Mouse (Mus musculus) lung, adult 2 months (tissue): ENCODE measurements around the gene Eml6. TPM values are rescaled to one million over a fixed set of nuclear protein-coding genes. Genes with fewer than 3 reads are reported as not detected.
"Not testable (repeated sequence)": the region's sequence is repeated elsewhere in the genome, so short reads cannot be mapped to it uniquely, and the experiment has no call there.

ENCODE experiments used
- DNase-seq: peaks from one replicate; pipeline ENCODE4 v3.0.0; 2022
- H3K4me1 ChIP-seq: fragments of 200-500 bp; 2 replicates; pipeline ENCODE4 v1.6.1; 2011; ENCODE audit warnings: low read length; ENCODE audit not compliant: control insufficient read depth, insufficient read depth
- H3K4me3 ChIP-seq: fragments of 200-500 bp; replicated peaks from 2 replicates; pipeline ENCODE3; 2011; ENCODE audit warnings: low read depth, mild to moderate bottlenecking, control low read depth, low read length; ENCODE audit errors: extremely low read depth
- CTCF ChIP-seq: fragments of 200-500 bp; IDR thresholded peaks from 2 replicates; pipeline ENCODE4 v1.5.1; 2011; ENCODE audit warnings: mild to moderate bottlenecking, low read length, control low read depth; ENCODE audit not compliant: insufficient read depth
- POLR2A ChIP-seq: fragments of 200-500 bp; IDR thresholded peaks from 2 replicates; pipeline ENCODE4 v1.6.1; 2011; ENCODE audit warnings: low read depth, mild to moderate bottlenecking, control low read depth, low read length, borderline replicate concordance; ENCODE audit errors: extremely low read depth
- WGBS: fragments of 180-500 bp; shearing (Covaris S2); methylation state at CpG from one replicate; pipeline ENCODE4 v1.1.7; 2018; 5-methylcytosine and 5-hydroxymethylcytosine counted together
- polyA plus RNA-seq: library from polyadenylated mRNA; depleted of rRNA; stranded (reverse); fragments of >200 nt; gene quantifications from 2 replicates; pipeline ENCODE4 v1.2.3, GENCODE M21; 2012

Eml6 gene
- polyA plus RNA-seq, 1 experiment = 4.3 TPM

DNA sequence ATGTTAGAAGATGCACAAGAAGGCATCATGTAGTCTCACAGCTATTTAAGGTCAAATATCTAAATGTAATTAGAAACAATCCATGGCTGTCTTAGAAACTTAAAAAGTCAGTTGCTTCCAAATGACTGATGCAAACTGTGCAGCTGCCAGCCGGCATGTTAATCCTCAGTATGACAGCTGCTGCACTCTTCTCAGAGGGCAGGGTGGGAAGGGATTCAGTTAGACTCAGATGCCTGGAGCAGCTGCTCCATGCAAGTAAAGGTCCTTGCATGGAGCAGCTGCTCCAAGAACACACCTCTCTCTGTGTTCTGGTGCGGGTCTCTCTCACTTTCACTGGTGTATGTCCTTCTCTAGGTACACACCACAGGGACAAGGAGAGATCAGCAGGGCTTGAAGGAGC, 251.5 kb downstream of the Eml6 start:
- H3K4me1 ChIP-seq = no peaks in the 10 kb centered on the region
- H3K4me3 ChIP-seq = no peak overlapping the region
- 56% methylated on average over 2 of the region's 2 CpGs for WGBS
- DNase-seq = no peak
- TF ChIP-seq CTCF = no peak
- no peak for TF ChIP-seq POLR2A

DNA sequence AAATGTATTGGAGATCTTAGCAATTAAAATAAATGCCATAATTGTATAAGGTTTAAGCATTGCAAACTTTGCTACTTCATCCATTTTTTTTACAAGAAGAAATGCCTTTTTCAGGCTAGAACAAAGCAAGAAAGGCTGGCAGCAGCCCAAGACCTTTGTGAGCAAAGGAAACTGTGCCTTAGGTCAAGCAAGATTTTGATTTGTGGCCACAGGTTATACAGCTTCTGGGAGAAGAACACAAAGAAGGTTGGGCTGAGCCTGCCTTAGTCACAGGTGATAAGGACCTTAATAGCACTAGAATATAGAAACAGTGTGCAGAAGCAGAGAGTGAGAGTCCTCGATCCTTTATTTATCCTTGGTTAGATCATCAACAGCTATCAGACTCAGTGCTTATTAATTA, 253.6 kb downstream of the Eml6 start:
- H3K4me1 ChIP-seq = no peaks in the 10 kb centered on the region
- 56% methylated on average over 1 of the region's 1 CpGs for WGBS
- no peak overlapping the region for H3K4me3 ChIP-seq
- TF ChIP-seq POLR2A = no peak
- TF ChIP-seq CTCF = no peak
- no peak for DNase-seq

GRCm38 (mm10) chr11:29770666-29771400, 255.0 kb downstream of the Eml6 start:
- WGBS = 52% methylated on average over 3 of the region's 3 CpGs
- H3K4me3 ChIP-seq = no peak overlapping the region
- no peak for DNase-seq
- no peak for TF ChIP-seq CTCF
- TF ChIP-seq POLR2A = no peak
- H3K4me1 ChIP-seq = no peaks in the 10 kb centered on the region

DNA sequence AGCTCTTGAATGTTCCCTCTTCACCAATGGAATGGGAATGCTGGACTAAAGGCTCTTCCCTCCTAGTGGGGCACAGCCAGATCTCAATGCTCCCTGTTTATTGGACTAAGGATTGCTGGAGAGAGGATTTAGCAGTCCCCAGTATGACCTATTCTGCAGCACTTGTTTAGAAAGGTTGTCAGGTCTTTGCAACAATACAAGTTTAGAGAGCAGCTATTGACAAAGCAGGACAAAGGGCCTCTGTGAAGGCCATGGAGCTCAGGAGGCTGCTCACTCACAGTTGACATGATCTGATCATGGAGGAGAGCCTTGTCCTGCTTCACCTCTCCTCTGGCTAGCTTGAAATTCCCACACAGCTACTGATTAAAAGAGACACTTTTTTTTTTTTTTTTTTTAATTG, 257.3 kb downstream of the Eml6 start:
- Histone ChIP-seq H3K4me1 (no peaks in the 10 kb centered on the region), H3K4me3 (no peak overlapping the region)
- DNase-seq = no peak
- no peak for TF ChIP-seq POLR2A
- no peak for TF ChIP-seq CTCF

DNA sequence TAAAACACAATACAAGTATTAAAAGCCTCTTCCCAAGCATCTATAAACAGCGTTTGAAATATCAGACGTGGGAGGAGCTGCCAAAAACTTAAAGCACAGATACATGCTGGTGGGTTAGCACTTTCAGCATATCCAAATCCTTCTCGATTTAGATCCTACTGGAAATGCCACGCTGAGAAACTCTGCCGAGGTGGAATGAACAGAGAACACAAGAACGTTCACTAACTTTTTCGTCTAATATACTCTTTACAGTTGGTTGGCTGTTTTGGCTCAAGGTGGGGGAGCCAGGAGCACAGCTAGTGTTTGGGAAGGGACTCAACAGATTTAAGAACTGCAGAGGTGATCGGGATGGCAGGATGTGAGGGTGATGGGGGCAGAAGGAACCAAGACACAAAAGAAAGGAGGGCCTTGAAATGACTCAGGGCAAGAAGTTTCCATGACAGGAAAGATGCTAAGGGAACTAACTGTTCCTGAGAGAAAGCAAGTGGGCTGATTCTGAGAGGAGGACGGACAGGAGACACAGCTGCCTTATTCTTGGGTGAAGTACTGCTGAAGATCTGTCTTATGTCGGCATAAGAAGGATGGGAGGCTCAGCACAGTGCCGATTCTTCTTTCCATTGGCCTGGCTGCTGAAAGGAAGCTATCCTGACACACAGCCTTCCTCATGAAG, 259.4 kb downstream of the Eml6 start:
- no peak for DNase-seq
- no peak for TF ChIP-seq CTCF
- no peak for TF ChIP-seq POLR2A
- Histone ChIP-seq H3K4me1 (no peaks in the 10 kb centered on the region), H3K4me3 (no peak overlapping the region)
- 77% methylated on average over 11 of the region's 11 CpGs for WGBS

DNA sequence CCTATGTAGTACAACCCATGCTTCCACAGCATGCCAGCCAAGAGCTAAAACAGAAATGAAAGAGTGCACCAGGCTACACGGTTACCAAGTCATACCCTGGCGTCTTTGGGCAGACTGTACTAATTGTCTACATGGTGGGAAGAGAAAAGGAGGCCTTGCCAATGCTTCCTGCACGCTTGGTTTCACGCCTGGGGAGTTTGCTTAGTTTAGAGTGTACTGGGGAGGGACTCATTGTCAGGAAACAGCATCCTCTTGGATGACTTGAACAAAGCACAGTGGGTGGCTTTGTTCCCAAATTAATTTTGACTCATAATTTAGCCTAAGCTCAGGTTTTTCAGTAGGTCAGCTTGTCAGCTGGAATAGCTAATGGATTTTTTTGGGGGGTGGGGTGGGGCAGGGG, 260.8 kb downstream of the Eml6 start:
- H3K4me1 ChIP-seq = no peaks in the 10 kb centered on the region
- no peak for DNase-seq
- H3K4me3 ChIP-seq = no peak overlapping the region
- WGBS = 64% methylated on average over 4 of the region's 4 CpGs
- no peak for TF ChIP-seq CTCF
- no peak for TF ChIP-seq POLR2A

GRCm38 (mm10) chr11:29762768-29763167, 263.1 kb downstream of the Eml6 start:
- Histone ChIP-seq H3K4me1 (no peaks in the 10 kb centered on the region), H3K4me3 (no peak overlapping the region)
- WGBS = 81% methylated on average over 1 of the region's 1 CpGs
- no peak for DNase-seq
- TF ChIP-seq CTCF = no peak
- TF ChIP-seq POLR2A = no peak

DNA sequence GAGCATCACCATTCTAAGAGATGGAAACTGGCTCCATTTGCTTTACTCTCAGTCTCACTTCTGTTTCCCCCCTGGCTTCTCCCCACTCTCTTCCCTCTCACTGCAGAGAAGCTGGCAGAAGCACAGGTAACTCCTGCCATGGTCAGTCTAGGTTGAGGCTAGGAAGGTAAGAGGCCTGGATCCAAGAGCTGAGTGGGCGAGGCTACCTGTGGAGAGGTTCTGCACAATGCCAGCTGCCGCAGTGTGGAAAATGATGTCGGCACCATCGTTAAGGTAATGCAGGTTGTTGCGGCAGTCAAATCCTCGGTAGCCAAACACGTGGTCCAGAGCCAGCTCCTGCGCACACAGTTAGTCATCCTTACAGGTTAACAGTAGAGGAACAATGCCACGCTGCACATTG, 264.4 kb downstream of the Eml6 start:
- H3K4me3 ChIP-seq = no peak overlapping the region
- H3K4me1 ChIP-seq = no peaks in the 10 kb centered on the region
- WGBS = 93% methylated on average over 9 of the region's 9 CpGs
- DNase-seq = no peak
- no peak for TF ChIP-seq POLR2A
- TF ChIP-seq CTCF = no peak

GRCm38 (mm10) chr11:29758617-29759016, 267.2 kb downstream of the Eml6 start:
- WGBS = 90% methylated on average over 5 of the region's 5 CpGs
- Histone ChIP-seq H3K4me3 (no peak overlapping the region), H3K4me1 (no peaks in the 10 kb centered on the region)
- no peak for TF ChIP-seq CTCF
- no peak for TF ChIP-seq POLR2A
- no peak for DNase-seq

GRCm38 (mm10) chr11:29756007-29756406, 269.8 kb downstream of the Eml6 start:
- not testable (repeated sequence) for DNase-seq, H3K4me1 ChIP-seq, H3K4me3 ChIP-seq
- 91% methylated on average over 5 of the region's 5 CpGs for WGBS
